Mouse (Mus musculus): ENCODE measurements around the gene Cbx8.

Cbx8 gene

GRCm38 (mm10) chr11:119079445-119079837 lies 38.7 kb upstream of the Cbx8 start:
- in situ Hi-C loops (cut with MboI; ENCODE audit: low sequenced_read_pairs) = no loop called here

- in situ Hi-C loops (cut with MboI; ENCODE audit: low sequenced_read_pairs) = no loop called here
Observed at GRCm38 (mm10) chr11:119078691-119079444, 38.1 kb upstream of the Cbx8 start.

DNA sequence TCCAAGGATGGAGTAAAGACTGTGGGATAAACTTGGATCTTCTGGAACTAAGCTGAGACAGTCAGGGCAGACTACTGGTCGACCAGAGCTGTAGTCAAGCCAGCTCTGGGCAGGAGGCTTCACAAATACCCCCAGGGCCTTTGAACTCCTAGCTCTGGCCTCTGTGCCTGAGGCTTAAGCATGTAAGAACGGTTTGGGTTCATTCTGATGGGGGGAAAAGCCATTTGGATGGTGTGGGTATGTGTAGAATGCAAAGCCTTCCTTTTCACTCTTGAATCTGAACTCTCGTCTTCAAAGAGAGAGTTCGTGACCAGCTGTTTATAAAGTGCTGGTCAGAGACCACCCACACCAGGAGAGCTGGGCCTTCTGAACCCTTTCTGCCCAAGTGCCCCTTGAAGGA lies 37.0 kb upstream of the Cbx8 start:
- in situ Hi-C loops (cut with MboI; ENCODE audit: low sequenced_read_pairs) = no loop called here

GRCm38 (mm10) chr11:119075805-119076204 lies 35.0 kb upstream of the Cbx8 start:
- in situ Hi-C loops (cut with MboI; ENCODE audit: low sequenced_read_pairs) = no loop called here

- in situ Hi-C loops (cut with MboI; ENCODE audit: low sequenced_read_pairs) = no loop called here
Observed at GRCm38 (mm10) chr11:119073876-119074433, 33.2 kb upstream of the Cbx8 start.

DNA sequence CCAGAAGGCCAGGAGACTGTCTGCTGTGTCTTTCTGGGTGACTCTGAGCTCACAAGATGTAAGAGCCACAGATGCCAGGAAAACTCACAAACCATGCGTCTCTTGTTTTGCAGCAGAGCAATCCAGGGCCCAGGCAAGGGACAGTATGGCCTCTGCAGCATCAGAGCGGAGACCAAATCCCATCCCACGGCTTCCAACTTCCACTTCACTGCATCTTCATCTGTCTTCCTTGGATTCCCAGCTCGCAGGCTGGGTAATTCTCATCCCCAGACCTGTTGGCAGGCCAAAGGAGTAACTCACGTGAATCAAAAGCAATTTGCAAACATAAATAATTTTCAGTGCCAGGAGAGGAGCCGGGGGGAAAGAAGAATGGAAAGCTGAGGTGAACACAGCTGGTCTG lies 32.2 kb upstream of the Cbx8 start:
- in situ Hi-C loops (cut with MboI; ENCODE audit: low sequenced_read_pairs) = no loop called here

DNA sequence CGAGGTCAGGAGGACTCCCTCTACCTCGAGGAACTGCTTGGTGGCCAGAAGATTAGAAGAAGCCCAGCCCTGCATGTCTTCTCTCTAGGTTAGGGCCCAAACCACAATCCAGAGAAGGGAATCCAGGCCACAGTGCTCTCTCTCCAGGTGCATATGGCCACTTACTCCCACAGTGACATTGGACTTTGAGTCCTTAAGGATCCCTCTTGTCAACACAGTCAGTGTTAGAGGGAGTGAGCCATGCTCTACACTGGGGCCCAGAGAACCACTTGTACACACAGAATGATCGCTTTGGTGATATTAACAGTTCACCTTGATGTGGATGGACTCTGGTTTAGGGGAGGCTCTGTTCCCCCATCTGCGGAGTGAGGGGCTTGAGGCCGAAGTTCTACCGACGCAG lies 31.5 kb upstream of the Cbx8 start:
- in situ Hi-C loops (cut with MboI; ENCODE audit: low sequenced_read_pairs) = no loop called here

- in situ Hi-C loops (cut with MboI; ENCODE audit: low sequenced_read_pairs) = no loop called here
Observed at GRCm38 (mm10) chr11:119066841-119067240, 26.1 kb upstream of the Cbx8 start.

DNA sequence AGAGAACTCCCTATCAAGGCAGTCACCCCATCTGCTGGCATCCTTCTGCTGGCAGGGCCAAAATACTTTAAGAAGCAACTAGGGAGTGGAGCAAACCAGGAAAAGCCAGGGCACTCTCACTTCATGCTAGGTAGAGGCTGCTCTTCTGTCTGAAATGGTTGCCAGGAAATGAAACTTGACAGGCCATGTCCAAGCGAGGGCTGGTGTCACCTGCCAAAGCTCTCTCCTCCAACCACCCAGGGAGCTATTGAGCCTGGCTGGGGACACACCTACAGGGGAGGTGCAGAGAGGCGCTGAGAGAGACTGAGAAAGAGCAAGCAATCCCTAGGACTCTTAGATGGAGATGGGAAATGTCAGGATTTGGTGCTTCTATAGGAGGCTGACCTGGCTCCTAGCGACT lies 18.5 kb upstream of the Cbx8 start:
- in situ Hi-C loops (cut with MboI; ENCODE audit: low sequenced_read_pairs) = no loop called here

DNA sequence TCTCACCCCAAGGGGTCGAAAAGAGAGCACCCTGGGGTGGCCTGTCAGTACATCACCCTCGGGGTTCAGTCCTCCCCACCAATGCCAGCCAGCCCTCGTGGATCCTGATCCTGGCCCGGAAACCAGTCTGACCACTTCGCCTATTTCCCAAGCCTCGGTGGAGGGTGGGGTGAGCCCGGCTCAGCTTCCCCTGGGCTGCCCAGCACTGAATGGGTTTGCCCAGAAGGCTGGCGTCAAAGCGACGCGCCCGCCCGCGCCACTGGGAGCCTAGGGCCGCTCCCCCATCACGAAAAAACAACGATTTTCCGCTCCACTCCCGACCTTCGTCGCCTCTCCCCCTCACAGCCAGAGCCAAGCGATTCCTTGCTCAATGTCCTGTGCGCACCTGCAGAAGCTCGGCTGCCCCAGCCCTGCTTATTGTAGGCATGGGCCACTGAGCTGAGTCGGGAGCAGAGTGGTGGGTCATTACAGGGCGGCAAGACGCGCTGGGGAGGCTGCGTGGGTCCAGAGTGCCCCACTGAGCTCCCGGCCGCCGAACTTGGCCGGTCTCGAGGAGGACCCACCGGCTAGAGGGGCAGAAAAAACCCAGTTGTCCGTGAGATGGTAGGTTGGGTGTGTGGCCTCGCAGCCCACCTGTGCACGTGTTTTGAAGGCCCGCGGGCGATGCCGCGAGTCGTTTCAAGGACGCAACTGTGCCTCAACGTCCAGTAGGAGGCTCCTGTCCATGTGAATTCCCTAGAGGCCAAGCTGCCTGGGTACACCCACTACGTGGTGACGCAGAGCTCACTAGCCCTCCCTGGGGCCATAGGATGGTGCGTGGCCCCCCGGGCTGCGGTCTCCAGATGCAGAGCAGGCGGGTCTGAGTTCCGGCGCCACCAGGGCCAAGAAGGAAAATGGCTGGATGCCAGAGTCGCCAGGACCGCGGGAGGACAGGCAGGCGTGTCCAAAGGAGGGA lies 17.5 kb upstream of the Cbx8 start:
- in situ Hi-C loops (cut with MboI; ENCODE audit: low sequenced_read_pairs) = no loop called here

GRCm38 (mm10) chr11:119057291-119057690 lies 16.5 kb upstream of the Cbx8 start:
- in situ Hi-C loops (cut with MboI; ENCODE audit: low sequenced_read_pairs) = no loop called here

- in situ Hi-C loops (cut with MboI; ENCODE audit: low sequenced_read_pairs) = no loop called here
Observed at GRCm38 (mm10) chr11:119056301-119057211, 15.8 kb upstream of the Cbx8 start.

DNA sequence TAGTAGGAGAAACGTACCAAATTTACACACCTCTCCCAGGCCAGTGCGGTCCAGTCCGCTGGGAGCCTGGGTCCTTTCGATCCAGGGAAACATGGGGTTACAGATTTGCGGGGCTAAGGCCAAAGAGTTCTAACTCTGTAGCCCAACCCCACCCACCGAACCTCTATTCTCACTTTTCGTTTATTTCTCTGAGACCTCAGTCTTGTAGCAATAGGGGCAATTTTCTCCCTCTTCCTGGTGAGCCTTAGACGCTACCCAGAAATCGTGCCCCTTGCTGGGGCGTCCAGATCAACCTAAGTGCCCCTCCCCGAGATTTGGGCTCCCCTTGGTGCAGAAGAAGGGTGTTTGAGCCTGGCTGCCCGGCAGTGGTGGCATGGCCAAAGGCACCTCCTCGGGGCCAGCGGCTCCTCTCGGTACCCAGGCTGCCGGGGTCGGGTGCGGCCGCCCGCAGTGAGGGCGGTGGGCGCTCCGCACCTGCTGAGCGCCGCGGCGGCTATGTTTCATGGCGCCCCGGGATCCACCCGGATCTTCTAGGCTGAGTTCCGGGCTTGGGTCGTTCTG lies 14.9 kb upstream of the Cbx8 start:
- in situ Hi-C loops (cut with MboI; ENCODE audit: low sequenced_read_pairs) = no loop called here

- in situ Hi-C loops (cut with MboI; ENCODE audit: low sequenced_read_pairs) = no loop called here
Observed at GRCm38 (mm10) chr11:119054351-119055345, 13.9 kb upstream of the Cbx8 start.

- in situ Hi-C loops (cut with MboI; ENCODE audit: low sequenced_read_pairs) = no loop called here
Observed at GRCm38 (mm10) chr11:119053738-119054350, 13.1 kb upstream of the Cbx8 start.

- in situ Hi-C loops (cut with MboI; ENCODE audit: low sequenced_read_pairs) = no loop called here
Observed at GRCm38 (mm10) chr11:119053257-119053670, 12.5 kb upstream of the Cbx8 start.

GRCm38 (mm10) chr11:119052661-119053256 lies 12.0 kb upstream of the Cbx8 start:
- in situ Hi-C loops (cut with MboI; ENCODE audit: low sequenced_read_pairs) = no loop called here

DNA sequence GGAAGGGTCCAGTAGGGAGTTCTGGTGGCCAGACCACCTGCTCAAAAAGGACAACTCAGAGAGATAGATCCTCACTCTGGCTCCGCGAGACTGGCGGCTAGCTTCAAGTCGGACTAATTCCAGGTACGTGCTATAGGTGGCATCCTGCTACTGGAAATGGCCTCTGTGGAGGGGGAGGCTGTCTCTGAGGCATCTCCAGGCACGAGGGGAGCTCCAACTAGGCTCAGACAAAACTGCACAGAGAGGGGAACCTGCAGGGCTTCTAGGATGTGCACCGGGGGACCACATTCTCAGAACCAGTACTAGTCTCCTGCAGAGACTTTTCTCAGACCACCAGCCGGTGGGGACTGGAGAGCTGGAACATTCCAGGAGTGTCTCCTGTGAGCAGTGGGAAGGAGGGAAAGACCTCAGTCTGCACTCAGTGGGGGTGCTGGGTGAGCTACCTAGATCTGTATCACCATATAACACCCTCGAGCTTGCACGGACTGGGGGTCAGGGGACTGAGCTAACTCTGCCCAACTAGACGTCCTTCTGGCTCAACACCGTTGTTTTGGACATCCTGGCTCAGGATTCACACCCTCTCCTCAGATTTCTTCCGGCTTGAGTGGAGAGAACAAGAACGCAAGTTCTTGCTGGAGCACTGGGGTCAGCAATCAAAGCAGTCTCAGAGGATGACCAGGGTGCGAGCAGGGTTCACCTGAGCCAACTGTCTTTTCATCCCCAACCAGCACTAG lies 11.3 kb upstream of the Cbx8 start:
- in situ Hi-C loops (cut with MboI; ENCODE audit: low sequenced_read_pairs) = no loop called here
